Mouse (Mus musculus) stomach, embryonic 16.5 days (tissue): ENCODE measurements around the gene Megf8. TPM values are rescaled to one million over a fixed set of nuclear protein-coding genes. Genes with fewer than 3 reads are reported as not detected.

Source experiments
- ATAC-seq: fragments of 200-750 bp; cut with Nextera tagmentation; 2 replicates; pipeline ENCODE4 v1.8.0; 2017; ENCODE audit warnings: moderate number of reproducible peaks, moderate TSS enrichment; ENCODE audit not compliant: insufficient read depth, low FRiP score
- H3K27ac ChIP-seq: fragments of 300-500 bp; sonication (generic); 2 replicates; pipeline ENCODE4 v1.5.1; 2014; ENCODE audit warnings: low read length
- H3K27me3 ChIP-seq: fragments of 300-500 bp; sonication (generic); 2 replicates; pipeline ENCODE4 v1.6.1; 2014; ENCODE audit warnings: low read length, control low read depth, mixed read lengths; ENCODE audit not compliant: control insufficient read depth, insufficient read depth
- H3K36me3 ChIP-seq: fragments of 300-500 bp; sonication (generic); 2 replicates; pipeline ENCODE4 v1.6.1; 2014; ENCODE audit warnings: low read length; ENCODE audit not compliant: control insufficient read depth, insufficient read depth
- H3K4me1 ChIP-seq: fragments of 300-500 bp; sonication (generic); 2 replicates; pipeline ENCODE4 v1.6.1; 2014; ENCODE audit warnings: low read length, control low read depth, mixed read lengths; ENCODE audit not compliant: control insufficient read depth, insufficient read depth
- H3K4me2 ChIP-seq: fragments of 300-500 bp; sonication (generic); 2 replicates; pipeline ENCODE4 v1.6.1; 2014; ENCODE audit warnings: low read depth, low read length, mixed read lengths
- H3K4me3 ChIP-seq: fragments of 300-500 bp; sonication (generic); replicated peaks from 2 replicates; pipeline ENCODE4 v1.5.1; 2014; ENCODE audit warnings: mild to moderate bottlenecking, low read length
- H3K9ac ChIP-seq: fragments of 300-500 bp; sonication (generic); 2 replicates; pipeline ENCODE4 v1.6.1; 2014; ENCODE audit warnings: low read length
- H3K9me3 ChIP-seq: fragments of 300-500 bp; sonication (generic); replicated peaks from 2 replicates; pipeline ENCODE4 v1.6.1; 2016; ENCODE audit warnings: low read length, control low read depth; ENCODE audit not compliant: control insufficient read depth
- WGBS: fragments of 180-500 bp; shearing (Covaris S2); extraction: QIAGEN DNeasy Blood & Tissue Kit; methylation state at CpG from one replicate; pipeline ENCODE4 v1.1.7; 2014; 5-methylcytosine and 5-hydroxymethylcytosine counted together
- polyA plus RNA-seq: library from polyadenylated mRNA; unstranded; fragments of >200 nt; fragmentation: Nextera tagmentation; extraction: Ambion mirVana; gene quantifications from 2 replicates; pipeline ENCODE4 v1.2.1, GENCODE M21; 2015

Gene Megf8
- polyA plus RNA-seq, 1 experiment from 2014 or later = 10.7 TPM

GRCm38 (mm10) chr7:25293191-25293739, 23.7 kb upstream of the Megf8 start:
- H3K36me3 ChIP-seq = peaks cover 37% of the 10 kb centered on the region
- 72% methylated on average over 10 of the region's 10 CpGs for WGBS
- H3K27me3 ChIP-seq = no peaks in the 10 kb centered on the region
- no peak for ATAC-seq
- peaks cover 21% of the 10 kb centered on the region for H3K4me1 ChIP-seq
- H3K4me3 ChIP-seq = no peak overlapping the region
- H3K9me3 ChIP-seq = no peaks in the 10 kb centered on the region
- H3K4me2 ChIP-seq = no peak overlapping the region
- H3K9ac ChIP-seq = no peak overlapping the region
- no peak overlapping the region for H3K27ac ChIP-seq

- H3K36me3 ChIP-seq = peaks cover 25% of the 10 kb centered on the region
- no peak overlapping the region for H3K9ac ChIP-seq
- H3K27ac ChIP-seq = no peak overlapping the region
- 87% methylated on average over 4 of the region's 4 CpGs for WGBS
- H3K4me2 ChIP-seq = no peak overlapping the region
- H3K4me3 ChIP-seq = no peak overlapping the region
- no peaks in the 10 kb centered on the region for H3K27me3 ChIP-seq
- peaks cover 22% of the 10 kb centered on the region for H3K4me1 ChIP-seq
- ATAC-seq = no peak
- no peaks in the 10 kb centered on the region for H3K9me3 ChIP-seq
Observed at GRCm38 (mm10) chr7:25294495-25294894, 22.5 kb upstream of the Megf8 start.

DNA sequence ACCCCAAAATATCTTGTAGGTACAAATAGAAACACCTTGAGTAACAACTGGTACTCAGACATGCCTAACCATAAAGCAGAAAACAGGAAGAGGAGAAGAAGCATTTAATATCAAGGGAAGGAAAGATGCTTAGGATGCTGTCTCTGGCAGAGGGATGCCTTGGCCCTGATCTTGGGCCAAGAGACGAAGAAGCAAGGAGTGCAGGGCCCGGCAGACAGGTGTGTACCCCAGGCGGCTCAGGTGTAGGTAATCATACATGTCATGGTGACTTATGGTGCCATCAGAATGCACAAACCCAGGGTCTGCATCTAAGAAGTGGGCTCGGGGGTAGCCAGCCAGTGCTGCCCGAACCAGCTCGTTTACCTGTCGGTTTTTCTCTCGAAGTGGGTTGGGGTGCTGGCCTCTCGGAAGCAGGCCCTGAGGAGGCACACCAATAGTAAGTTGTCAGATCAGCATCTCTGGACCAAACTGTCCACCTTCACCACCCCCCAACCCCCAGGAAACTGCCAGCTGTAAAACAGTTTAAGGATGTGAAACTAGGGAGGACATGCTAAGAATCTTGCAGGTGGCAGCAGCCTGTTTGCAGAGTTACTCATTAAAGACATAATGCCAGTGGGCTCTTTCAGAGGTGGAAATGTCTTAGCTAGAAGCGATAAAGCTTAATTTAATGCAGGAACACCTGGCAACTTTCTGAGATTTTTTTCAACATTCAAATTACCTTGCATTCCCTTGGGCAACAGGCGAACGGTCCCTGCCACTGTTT, 21.8 kb upstream of the Megf8 start:
- no peaks in the 10 kb centered on the region for H3K9me3 ChIP-seq
- H3K4me1 ChIP-seq = peaks cover 22% of the 10 kb centered on the region
- peaks cover 18% of the 10 kb centered on the region for H3K36me3 ChIP-seq
- no peak overlapping the region for H3K27ac ChIP-seq
- no peaks in the 10 kb centered on the region for H3K27me3 ChIP-seq
- H3K4me3 ChIP-seq = no peak overlapping the region
- 83% methylated on average over 12 of the region's 12 CpGs for WGBS
- H3K4me2 ChIP-seq = no peak overlapping the region
- H3K9ac ChIP-seq = no peak overlapping the region
- ATAC-seq = no peak

- Histone ChIP-seq H3K27ac (peak overlapping the region; percentile 94), H3K9me3 (no peaks in the 10 kb centered on the region), H3K36me3 (peaks cover 9% of the 10 kb centered on the region; the same call in 1 of the 2 replicates), H3K4me2 (peak overlapping the region; percentile 71), H3K27me3 (no peaks in the 10 kb centered on the region), H3K4me3 (peak overlapping the region; percentile 61), H3K4me1 (peaks cover 9% of the 10 kb centered on the region; the same call in 1 of the 2 replicates), H3K9ac (peak overlapping the region; percentile 91)
- peak; percentile 26 for ATAC-seq
- under 1% methylated on average over 21 of the region's 21 CpGs for WGBS
Observed at GRCm38 (mm10) chr7:25296945-25297453, 20.0 kb upstream of the Megf8 start.

- Histone ChIP-seq H3K27me3 (no peaks in the 10 kb centered on the region), H3K9me3 (no peaks in the 10 kb centered on the region), H3K36me3 (peaks cover 5% of the 10 kb centered on the region; the same call in 1 of the 2 replicates), H3K27ac (peak within 1 kb of the TSS; percentile 94), H3K9ac (peak within 1 kb of the TSS; percentile 91), H3K4me1 (peaks cover 9% of the 10 kb centered on the region; the same call in 1 of the 2 replicates), H3K4me3 (peak within 1 kb of the TSS; percentile 61), H3K4me2 (peak within 1 kb of the TSS; percentile 71)
- peak; percentile 91 for ATAC-seq
- WGBS = under 1% methylated on average over 51 of the region's 52 CpGs
Observed at GRCm38 (mm10) chr7:25297454-25298325, 19.3 kb upstream of the Megf8 start, which contains the start of gene Pafah1b3. TSS of gene Pafah1b3 (minus strand) at chr7:25297986.

DNA sequence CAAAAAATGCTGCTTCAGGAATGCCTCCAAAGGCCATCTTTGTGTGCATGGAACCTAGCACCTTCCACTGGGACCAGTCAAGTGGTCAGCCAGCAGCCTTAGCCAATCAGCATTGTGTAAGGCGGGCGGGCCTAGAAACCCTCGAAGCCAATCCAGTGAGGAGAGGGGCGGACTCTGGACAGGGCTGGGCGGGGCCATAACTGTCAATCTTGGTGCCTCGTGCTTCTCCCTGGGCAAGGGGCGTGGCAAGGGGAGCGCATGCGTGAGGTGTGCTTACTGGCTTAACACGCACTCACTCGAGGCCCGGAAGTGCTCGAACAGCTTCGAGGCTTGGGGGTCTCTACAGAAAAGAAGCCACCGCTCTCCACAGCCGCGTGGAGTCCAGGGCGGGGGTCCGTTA, 15.9 kb upstream of the Megf8 start, which contains the start of gene Prr19:
Prr19 (plus strand) TSS at position 349 of the 400 bp plus-strand sequence.
- Histone ChIP-seq H3K9me3 (no peaks in the 10 kb centered on the region), H3K27me3 (no peaks in the 10 kb centered on the region), H3K4me2 (no peak within 1 kb of the TSS), H3K9ac (no peak within 1 kb of the TSS), H3K4me1 (peaks cover 14% of the 10 kb centered on the region), H3K27ac (no peak within 1 kb of the TSS), H3K36me3 (no peaks in the 10 kb centered on the region), H3K4me3 (no peak within 1 kb of the TSS)
- 61% methylated on average over 19 of the region's 19 CpGs for WGBS
- ATAC-seq = no peak

- no peak overlapping the region for H3K4me3 ChIP-seq
- peaks cover 12% of the 10 kb centered on the region for H3K4me1 ChIP-seq
- peaks cover 8% of the 10 kb centered on the region for H3K27me3 ChIP-seq
- H3K9ac ChIP-seq = no peak overlapping the region
- H3K36me3 ChIP-seq = no peaks in the 10 kb centered on the region
- 56% methylated on average over 9 of the region's 9 CpGs for WGBS
- no peak overlapping the region for H3K27ac ChIP-seq
- no peak overlapping the region for H3K4me2 ChIP-seq
- no peak for ATAC-seq
- no peaks in the 10 kb centered on the region for H3K9me3 ChIP-seq
Observed at GRCm38 (mm10) chr7:25303003-25303684, 13.8 kb upstream of the Megf8 start.

DNA sequence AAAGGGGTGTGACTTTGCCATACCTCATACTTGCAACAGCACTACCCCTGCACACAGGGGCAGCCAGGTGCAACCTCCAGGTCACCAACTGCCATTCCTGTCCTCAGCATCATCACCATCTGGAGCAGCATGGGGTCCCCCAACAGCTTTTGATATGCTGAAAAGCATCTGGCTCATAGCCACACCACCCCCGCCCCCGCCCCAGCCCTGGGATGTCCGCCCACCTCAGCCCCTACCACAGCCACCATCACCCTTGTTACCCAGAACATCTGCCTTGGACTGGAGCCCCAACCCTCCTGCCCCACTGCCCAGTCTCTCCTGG, 13.3 kb upstream of the Megf8 start:
- H3K4me2 ChIP-seq = no peak overlapping the region
- H3K4me3 ChIP-seq = no peak overlapping the region
- peaks cover 9% of the 10 kb centered on the region for H3K4me1 ChIP-seq
- no peak overlapping the region for H3K27ac ChIP-seq
- H3K9ac ChIP-seq = no peak overlapping the region
- ATAC-seq = no peak
- H3K36me3 ChIP-seq = no peaks in the 10 kb centered on the region
- WGBS = 73% methylated on average over 3 of the region's 3 CpGs
- peaks cover 12% of the 10 kb centered on the region for H3K27me3 ChIP-seq
- no peaks in the 10 kb centered on the region for H3K9me3 ChIP-seq
